Mouse (Mus musculus): ENCODE data around the gene Gm2012. TPM values are rescaled to one million over a fixed set of nuclear protein-coding genes. Genes with fewer than 3 reads are reported as not detected.

Gm2012 gene
- polyA plus RNA-seq (2014; fragmentation: Illumina TruSeq; extraction: RNeasy Lipid Tissue Mini Kit (QIAGEN cat#74804); ENCODE audit: insufficient read depth, low read depth, low replicate concordance): not detected

DNA sequence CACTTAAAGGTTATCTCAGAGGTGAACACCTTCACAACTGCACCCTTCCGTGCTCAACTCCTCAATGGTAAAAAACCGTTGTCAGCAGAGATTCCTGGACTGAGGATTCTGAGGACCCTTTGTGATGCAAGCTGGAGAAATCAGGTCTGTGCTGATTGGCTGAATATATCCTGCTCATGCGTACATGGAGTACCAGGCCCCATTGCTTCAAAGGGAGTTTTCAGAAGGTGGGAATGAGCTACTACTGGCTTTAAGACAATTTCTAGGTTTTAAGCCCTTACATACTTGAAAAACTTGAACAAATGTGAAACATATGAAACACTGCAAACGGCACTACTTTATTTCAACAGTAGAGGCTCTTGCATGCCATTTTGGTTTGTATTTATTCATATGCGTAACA lies at the start of gene Gm2012:
Gene Gm2012, minus strand, starts transcription at position 101 of the 400 bp plus-strand sequence.

Other genes starting within 250 kb of the Gm2012 start
- gene Gm5168, start 180.3 kb downstream of the Gm2012 start, polyA plus RNA-seq (2014; fragmentation: Illumina TruSeq; extraction: RNeasy Lipid Tissue Mini Kit (QIAGEN cat#74804); ENCODE audit: insufficient read depth, low read depth, low replicate concordance): not detected
- gene Gm2030, start 78.7 kb upstream of the Gm2012 start, polyA plus RNA-seq (2014; fragmentation: Illumina TruSeq; extraction: RNeasy Lipid Tissue Mini Kit (QIAGEN cat#74804); ENCODE audit: insufficient read depth, low read depth, low replicate concordance): not detected